Mouse (Mus musculus): ENCODE measurements around the gene Ubiad1.
A peak's percentile ranks its signal among the peaks of the same experiment; 100 is the strongest.

The Ubiad1 gene

GRCm38 (mm10) chr4:148453707-148454106, 9.1 kb upstream of the Ubiad1 start:
- DNase-seq (ENCODE audit: low read depth, low spot score), result no peak

- DNase-seq (ENCODE audit: low read depth, low spot score), result peak; percentile 15
Observed at GRCm38 (mm10) chr4:148448853-148449245, 4.3 kb upstream of the Ubiad1 start.

GRCm38 (mm10) chr4:148448179-148448852, 3.7 kb upstream of the Ubiad1 start, which contains the start of gene Mtor:
Mtor (plus strand) TSS chr4:148448611.
- DNase-seq (ENCODE audit: low read depth, low spot score), result peak; percentile 96

- no peak for DNase-seq (ENCODE audit: low read depth, low spot score)
Observed at GRCm38 (mm10) chr4:148442598-148442997, 2.0 kb downstream of the Ubiad1 start.

- DNase-seq (ENCODE audit: low read depth, low spot score), result no peak
Observed at GRCm38 (mm10) chr4:148441931-148442330, 2.6 kb downstream of the Ubiad1 start.

GRCm38 (mm10) chr4:148435657-148436330, 8.8 kb downstream of the Ubiad1 start:
- DNase-seq (ENCODE audit: low read depth, low spot score), result no peak

GRCm38 (mm10) chr4:148435106-148435505, 9.5 kb downstream of the Ubiad1 start:
- no peak for DNase-seq (ENCODE audit: low read depth, low spot score)

- DNase-seq (ENCODE audit: low read depth, low spot score), result no peak
Observed at GRCm38 (mm10) chr4:148434554-148434953, 10.0 kb downstream of the Ubiad1 start.

GRCm38 (mm10) chr4:148433813-148434212, 10.8 kb downstream of the Ubiad1 start:
- DNase-seq (ENCODE audit: low read depth, low spot score), result no peak

- no peak for DNase-seq (ENCODE audit: low read depth, low spot score)
Observed at GRCm38 (mm10) chr4:148433336-148433735, 11.2 kb downstream of the Ubiad1 start.

GRCm38 (mm10) chr4:148432488-148432887, 12.1 kb downstream of the Ubiad1 start:
- DNase-seq (ENCODE audit: low read depth, low spot score), result no peak

- DNase-seq (ENCODE audit: low read depth, low spot score), result no peak
Observed at GRCm38 (mm10) chr4:148430880-148431519, 13.6 kb downstream of the Ubiad1 start.

- DNase-seq (ENCODE audit: low read depth, low spot score), result peak; percentile 41
Observed at GRCm38 (mm10) chr4:148429686-148430085, 14.9 kb downstream of the Ubiad1 start.

GRCm38 (mm10) chr4:148429121-148429520, 15.4 kb downstream of the Ubiad1 start:
- DNase-seq (ENCODE audit: low read depth, low spot score), result no peak

GRCm38 (mm10) chr4:148428544-148428943, 16.0 kb downstream of the Ubiad1 start:
- no peak for DNase-seq (ENCODE audit: low read depth, low spot score)

GRCm38 (mm10) chr4:148426950-148427850, 17.4 kb downstream of the Ubiad1 start:
- no peak for DNase-seq (ENCODE audit: low read depth, low spot score)

GRCm38 (mm10) chr4:148417559-148417958, 27.0 kb downstream of the Ubiad1 start:
- DNase-seq (ENCODE audit: low read depth, low spot score), result no peak

GRCm38 (mm10) chr4:148417074-148417526, 27.5 kb downstream of the Ubiad1 start:
- no peak for DNase-seq (ENCODE audit: low read depth, low spot score)

GRCm38 (mm10) chr4:148415575-148415974, 29.0 kb downstream of the Ubiad1 start:
- DNase-seq (ENCODE audit: low read depth, low spot score), result no peak

GRCm38 (mm10) chr4:148408256-148408975, 36.2 kb downstream of the Ubiad1 start:
- DNase-seq (ENCODE audit: low read depth, low spot score), result no peak

- DNase-seq (ENCODE audit: low read depth, low spot score), result no peak
Observed at GRCm38 (mm10) chr4:148405255-148405788, 39.2 kb downstream of the Ubiad1 start.
